Mouse (Mus musculus) embryonic facial prominence, embryonic 12.5 days (tissue): ENCODE measurements at regions not wholly inside any gene's neighbourhood (a gene's known extent, or its start where the extent isn't known, plus 50 kb on each side); places are given as distances from the start of the nearest gene placed in this dataset.

Experiments used
- ATAC-seq: fragments of 200-750 bp; cut with Nextera tagmentation; 2 replicates; pipeline ENCODE4 v1.8.0; 2017; ENCODE audit not compliant: insufficient number of reproducible peaks, insufficient read depth, low FRiP score, low TSS enrichment
- H3K27ac ChIP-seq: fragments of 300-500 bp; sonication (generic); 2 replicates; pipeline ENCODE4 v1.5.1; 2016; ENCODE audit warnings: mild to moderate bottlenecking
- H3K27me3 ChIP-seq: fragments of 300-500 bp; sonication (generic); 2 replicates; pipeline ENCODE4 v1.6.1; 2016; ENCODE audit warnings: mild to moderate bottlenecking, moderate library complexity
- H3K36me3 ChIP-seq: fragments of 300-500 bp; sonication (generic); 2 replicates; pipeline ENCODE4 v1.6.1; 2016; ENCODE audit warnings: mild to moderate bottlenecking
- H3K4me1 ChIP-seq: fragments of 300-500 bp; sonication (generic); 2 replicates; pipeline ENCODE4 v1.6.1; 2016
- H3K4me2 ChIP-seq: fragments of 300-500 bp; sonication (generic); replicated peaks from 2 replicates; pipeline ENCODE4 v1.6.1; 2016; ENCODE audit warnings: mild to moderate bottlenecking, moderate library complexity
- H3K4me3 ChIP-seq: fragments of 300-500 bp; sonication (generic); 2 replicates; pipeline ENCODE4 v1.5.1; 2016; ENCODE audit warnings: mild to moderate bottlenecking
- H3K9ac ChIP-seq: fragments of 300-500 bp; sonication (generic); 2 replicates; pipeline ENCODE4 v1.6.1; 2016; ENCODE audit warnings: mild to moderate bottlenecking, moderate library complexity
- H3K9me3 ChIP-seq: fragments of 300-500 bp; sonication (generic); 2 replicates; pipeline ENCODE4 v1.6.1; 2016; ENCODE audit warnings: mild to moderate bottlenecking, moderate library complexity
- WGBS: fragments of 180-500 bp; shearing (Covaris S2); methylation state at CpG from one replicate; pipeline ENCODE4 v1.1.7; 2016; 5-methylcytosine and 5-hydroxymethylcytosine counted together

GRCm38 (mm10) chr5:97330074-97330473 is 62.1 kb downstream of the Naa11 start:
- Histone ChIP-seq H3K27ac (no peak overlapping the region), H3K4me2 (no peak overlapping the region), H3K4me3 (no peak overlapping the region), H3K9ac (no peak overlapping the region), H3K36me3 (no peaks in the 10 kb centered on the region), H3K27me3 (no peaks in the 10 kb centered on the region), H3K4me1 (no peaks in the 10 kb centered on the region), H3K9me3 (no peaks in the 10 kb centered on the region)
- WGBS = 29% methylated on average over 1 of the region's 1 CpGs
- no peak for ATAC-seq

GRCm38 (mm10) chr5:97325831-97326230 is 66.3 kb downstream of the Naa11 start:
- WGBS = 79% methylated on average over 5 of the region's 5 CpGs
- Histone ChIP-seq H3K4me1 (no peaks in the 10 kb centered on the region), H3K9me3 (no peaks in the 10 kb centered on the region), H3K27me3 (no peaks in the 10 kb centered on the region), H3K9ac (no peak overlapping the region), H3K27ac (no peak overlapping the region), H3K4me3 (no peak overlapping the region), H3K4me2 (no peak overlapping the region), H3K36me3 (no peaks in the 10 kb centered on the region)
- ATAC-seq = no peak

DNA sequence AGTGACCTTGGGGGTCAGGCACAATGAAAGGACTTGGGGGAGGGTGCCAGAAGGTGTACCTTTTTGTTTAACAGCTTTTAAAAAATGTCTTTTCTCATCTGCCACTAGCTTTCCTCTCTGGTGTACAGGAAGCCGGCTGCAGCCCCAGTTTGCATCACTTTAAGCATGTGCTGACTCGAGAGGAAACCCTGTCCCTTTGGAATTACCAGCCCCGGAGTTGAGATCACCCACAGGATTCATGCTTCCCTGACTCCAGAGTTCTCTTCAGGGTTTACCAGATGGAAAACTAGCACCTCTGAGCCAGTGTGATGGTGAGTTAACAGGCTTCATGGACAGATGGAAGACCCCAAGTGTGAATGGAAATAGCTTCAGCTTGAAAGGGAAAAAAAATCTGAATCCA is 68.3 kb downstream of the Naa11 start:
- Histone ChIP-seq H3K36me3 (no peaks in the 10 kb centered on the region), H3K4me1 (no peaks in the 10 kb centered on the region), H3K27me3 (no peaks in the 10 kb centered on the region), H3K9me3 (no peaks in the 10 kb centered on the region), H3K4me2 (no peak overlapping the region), H3K9ac (no peak overlapping the region), H3K27ac (no peak overlapping the region), H3K4me3 (no peak overlapping the region)
- no peak for ATAC-seq
- WGBS = 47% methylated on average over 3 of the region's 3 CpGs

DNA sequence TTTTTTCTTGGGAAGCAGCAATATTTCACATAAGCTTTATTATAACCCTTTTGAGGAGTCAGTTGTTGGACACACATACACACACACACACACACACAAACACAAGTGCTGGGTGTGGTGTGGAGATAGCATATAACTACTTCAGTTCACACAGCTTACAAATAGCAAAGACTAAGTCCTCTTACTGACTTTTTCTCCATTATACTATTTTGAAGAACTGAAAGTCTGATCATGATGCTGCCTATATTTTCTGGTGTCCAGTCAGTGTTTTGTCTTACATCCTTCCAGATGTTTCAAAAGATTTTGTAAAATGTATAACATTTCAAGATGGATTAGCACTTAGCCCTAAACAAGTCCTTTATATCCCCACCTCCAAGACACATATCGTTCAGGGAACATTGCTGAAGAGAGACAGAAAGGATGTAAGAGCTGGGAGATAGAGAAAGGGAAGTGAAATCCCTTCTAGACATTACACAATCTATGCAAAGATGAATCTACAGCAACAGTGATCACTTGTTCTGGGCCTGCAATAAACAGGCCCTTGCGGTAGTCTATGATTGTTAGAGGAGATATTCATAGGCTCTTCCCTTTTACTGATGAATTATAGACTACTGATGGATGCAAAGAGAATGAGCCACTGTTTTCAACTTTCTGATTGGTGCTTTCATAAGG is 72.2 kb downstream of the Naa11 start:
- Histone ChIP-seq H3K9ac (no peak overlapping the region), H3K4me3 (no peak overlapping the region), H3K4me2 (no peak overlapping the region), H3K27ac (no peak overlapping the region), H3K9me3 (no peaks in the 10 kb centered on the region), H3K36me3 (no peaks in the 10 kb centered on the region), H3K27me3 (no peaks in the 10 kb centered on the region), H3K4me1 (no peaks in the 10 kb centered on the region)
- WGBS = 93% methylated on average over 2 of the region's 2 CpGs
- ATAC-seq = no peak

DNA sequence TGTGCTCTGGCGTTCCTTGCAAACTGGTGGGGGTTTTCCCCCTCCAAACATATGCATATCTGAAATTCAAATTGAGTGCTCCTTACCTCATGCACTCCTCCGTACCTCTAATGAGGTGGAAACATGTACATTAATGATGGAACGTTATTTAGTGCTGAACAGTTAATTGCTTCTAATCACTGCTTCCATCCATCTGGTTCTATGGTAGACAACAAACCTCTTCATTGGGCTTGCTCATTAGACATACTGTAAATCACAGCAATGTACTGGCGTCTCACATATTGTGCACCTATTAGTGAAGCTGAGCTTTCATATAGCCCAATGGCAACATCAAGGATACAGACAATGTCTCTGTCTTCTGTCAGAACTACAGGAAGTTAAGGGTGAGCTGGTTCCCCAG is 85.3 kb downstream of the Naa11 start:
- 85% methylated on average over 4 of the region's 4 CpGs for WGBS
- no peak for ATAC-seq

GRCm38 (mm10) chr5:97304921-97305320 is 87.3 kb downstream of the Naa11 start:
- Histone ChIP-seq H3K9ac (no peak overlapping the region), H3K36me3 (no peaks in the 10 kb centered on the region), H3K4me2 (no peak overlapping the region), H3K27me3 (no peaks in the 10 kb centered on the region), H3K4me1 (no peaks in the 10 kb centered on the region), H3K4me3 (no peak overlapping the region), H3K27ac (no peak overlapping the region), H3K9me3 (no peaks in the 10 kb centered on the region)
- 52% methylated on average over 4 of the region's 4 CpGs for WGBS
- no peak for ATAC-seq

More for the DNA sequence above, 85.3 kb downstream of the Naa11 start:
- Histone ChIP-seq H3K27ac (no peak overlapping the region), H3K9ac (no peak overlapping the region), H3K4me1 (no peaks in the 10 kb centered on the region), H3K9me3 (no peaks in the 10 kb centered on the region), H3K36me3 (no peaks in the 10 kb centered on the region), H3K4me3 (no peak overlapping the region), H3K27me3 (no peaks in the 10 kb centered on the region), H3K4me2 (no peak overlapping the region)

GRCm38 (mm10) chr5:97301621-97302020 is 90.6 kb downstream of the Naa11 start:
- Histone ChIP-seq H3K27ac (no peak overlapping the region), H3K27me3 (no peaks in the 10 kb centered on the region), H3K4me2 (no peak overlapping the region), H3K4me3 (no peak overlapping the region), H3K9me3 (no peaks in the 10 kb centered on the region), H3K9ac (no peak overlapping the region), H3K36me3 (no peaks in the 10 kb centered on the region), H3K4me1 (no peaks in the 10 kb centered on the region)
- WGBS = 69% methylated on average over 4 of the region's 4 CpGs
- ATAC-seq = no peak

- H3K9me3 ChIP-seq = no peaks in the 10 kb centered on the region
- H3K4me3 ChIP-seq = no peak overlapping the region
- H3K36me3 ChIP-seq = no peaks in the 10 kb centered on the region
- no peaks in the 10 kb centered on the region for H3K27me3 ChIP-seq
- WGBS = 59% methylated on average over 5 of the region's 5 CpGs
- ATAC-seq = 0 out of 2 replicates have a peak, but pooled peaks have one; percentile 15
- no peak overlapping the region for H3K4me2 ChIP-seq
- H3K27ac ChIP-seq = no peak overlapping the region
- no peaks in the 10 kb centered on the region for H3K4me1 ChIP-seq
- H3K9ac ChIP-seq = no peak overlapping the region
These were observed 91.3 kb downstream of the Naa11 start for GRCm38 (mm10) chr5:97300861-97301260.

DNA sequence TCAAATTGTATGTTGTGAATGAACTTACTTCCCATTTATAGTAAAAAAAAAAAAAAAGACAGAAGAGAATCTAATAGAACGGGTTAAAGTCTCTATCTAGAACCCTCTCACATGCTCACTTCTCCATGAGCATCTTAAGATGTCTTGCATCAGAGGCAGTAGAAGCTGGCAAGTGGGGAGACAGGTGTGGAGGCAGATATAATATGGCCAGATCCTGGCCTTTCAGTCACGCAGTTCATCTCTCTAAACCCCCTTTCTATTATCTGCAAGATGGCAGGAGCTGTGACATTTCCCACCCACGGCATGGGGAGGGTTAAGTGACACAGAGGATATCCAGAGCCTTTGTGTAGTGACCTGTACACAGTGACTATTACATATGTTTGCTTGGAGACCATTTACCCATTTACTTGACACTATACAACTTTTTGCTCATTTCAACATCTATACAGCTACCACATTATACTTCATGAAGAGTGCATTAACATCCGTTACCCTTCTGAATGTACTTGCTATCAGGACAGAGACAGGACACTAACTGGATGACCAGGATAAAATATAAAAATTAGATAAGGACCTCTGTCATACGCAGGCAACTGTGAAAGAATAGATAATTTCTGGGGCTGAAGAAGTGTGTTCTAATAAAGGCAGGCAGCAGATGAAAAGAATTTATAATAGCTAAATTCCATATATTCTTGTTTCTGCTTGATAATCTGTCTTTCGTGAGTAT is 91.9 kb downstream of the Naa11 start:
- no peak for ATAC-seq
- no peak overlapping the region for H3K27ac ChIP-seq
- H3K9me3 ChIP-seq = no peaks in the 10 kb centered on the region
- no peak overlapping the region for H3K4me2 ChIP-seq
- H3K36me3 ChIP-seq = no peaks in the 10 kb centered on the region
- H3K27me3 ChIP-seq = no peaks in the 10 kb centered on the region
- no peak overlapping the region for H3K9ac ChIP-seq
- no peak overlapping the region for H3K4me3 ChIP-seq
- no peaks in the 10 kb centered on the region for H3K4me1 ChIP-seq
- 86% methylated on average over 6 of the region's 6 CpGs for WGBS

- no peak for ATAC-seq
- Histone ChIP-seq H3K36me3 (no peaks in the 10 kb centered on the region), H3K4me3 (no peak overlapping the region), H3K9me3 (no peaks in the 10 kb centered on the region), H3K4me1 (no peaks in the 10 kb centered on the region), H3K27ac (no peak overlapping the region), H3K9ac (no peak overlapping the region), H3K27me3 (no peaks in the 10 kb centered on the region), H3K4me2 (no peak overlapping the region)
- 56% methylated on average over 5 of the region's 5 CpGs for WGBS
These were observed 92.5 kb downstream of the Naa11 start for GRCm38 (mm10) chr5:97299631-97300030.

GRCm38 (mm10) chr5:97296213-97296612 is 96.0 kb downstream of the Naa11 start:
- H3K27ac ChIP-seq = no peak overlapping the region

DNA sequence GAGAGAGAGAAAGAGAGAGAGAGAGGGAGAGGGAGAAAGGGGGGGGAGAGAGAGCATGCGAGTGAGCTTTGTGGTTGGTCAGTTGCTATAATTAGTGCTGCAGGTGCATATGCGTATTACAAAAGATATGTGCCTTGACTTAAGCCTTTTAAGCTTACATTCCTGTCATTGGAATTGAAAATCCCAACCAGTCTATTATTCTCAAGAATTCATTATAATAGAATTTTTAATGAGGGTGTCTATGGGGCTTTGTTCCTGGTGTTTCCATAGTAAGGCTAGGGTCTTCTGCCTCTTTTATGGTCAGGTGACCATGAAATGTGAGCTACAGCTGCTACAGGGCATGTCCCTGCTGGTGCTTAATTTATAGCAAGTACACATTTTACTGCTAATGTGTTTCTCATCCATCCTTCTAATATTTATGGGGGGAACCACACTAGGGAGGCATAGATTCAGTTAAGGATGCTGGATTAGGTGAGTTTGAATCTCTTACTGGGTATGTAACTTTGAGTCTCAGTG is 102.0 kb downstream of the Naa11 start:
- Histone ChIP-seq H3K27ac (no peak overlapping the region), H3K4me3 (no peak overlapping the region), H3K36me3 (no peaks in the 10 kb centered on the region), H3K4me1 (peaks cover 2% of the 10 kb centered on the region; the same call in 1 of the 2 replicates), H3K27me3 (no peaks in the 10 kb centered on the region), H3K9me3 (no peaks in the 10 kb centered on the region), H3K9ac (no peak overlapping the region), H3K4me2 (no peak overlapping the region)
- ATAC-seq = no peak
- WGBS = 65% methylated on average over 2 of the region's 2 CpGs

More at GRCm38 (mm10) chr5:97296213-97296612, 96.0 kb downstream of the Naa11 start:
- Histone ChIP-seq H3K27me3 (no peaks in the 10 kb centered on the region), H3K4me2 (no peak overlapping the region), H3K9ac (no peak overlapping the region), H3K4me3 (no peak overlapping the region), H3K36me3 (no peaks in the 10 kb centered on the region), H3K4me1 (no peaks in the 10 kb centered on the region), H3K9me3 (no peaks in the 10 kb centered on the region)
- no peak for ATAC-seq
- WGBS = 87% methylated on average over 3 of the region's 3 CpGs
